Mouse (Mus musculus) yolk sac, embryonic 10.5 days (tissue): ENCODE data around the gene L1cam.
A peak's percentile ranks its signal among the peaks of the same experiment; 100 is the strongest.

ENCODE experiments used
- DNase-seq: peaks from one replicate; pipeline ENCODE4 v3.0.0-alpha.2; 2017; ENCODE audit warnings: low spot score

The L1cam gene

GRCm38 (mm10) chrX:73877014-73877413 is 18.9 kb downstream of the L1cam start:
- no peak for DNase-seq

GRCm38 (mm10) chrX:73875881-73876280 is 20.0 kb downstream of the L1cam start:
- no peak for DNase-seq

DNA sequence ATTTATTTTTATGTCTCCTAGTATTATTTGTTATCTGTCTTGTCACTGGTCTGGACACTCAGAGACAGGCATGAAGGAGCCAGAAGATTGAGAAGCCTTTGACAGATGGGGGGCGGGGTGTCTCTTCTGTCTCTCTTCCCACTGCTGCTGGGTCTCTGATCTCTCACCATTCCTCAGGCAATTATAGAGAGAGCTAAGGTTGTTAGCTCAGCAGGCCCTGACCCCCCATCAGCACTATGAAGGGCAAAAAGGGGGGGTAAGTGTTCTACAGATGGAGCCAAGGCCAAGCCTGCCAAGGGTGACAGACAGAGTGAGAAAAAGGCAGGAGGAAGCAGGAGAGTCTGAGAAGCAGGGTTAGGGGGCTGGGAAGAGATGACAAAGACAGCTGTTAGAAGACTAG is 23.9 kb downstream of the L1cam start:
- no peak for DNase-seq

GRCm38 (mm10) chrX:73871474-73871873 is 24.4 kb downstream of the L1cam start:
- no peak for DNase-seq

GRCm38 (mm10) chrX:73869334-73869733 is 26.6 kb downstream of the L1cam start:
- DNase-seq = peak; percentile 3

DNA sequence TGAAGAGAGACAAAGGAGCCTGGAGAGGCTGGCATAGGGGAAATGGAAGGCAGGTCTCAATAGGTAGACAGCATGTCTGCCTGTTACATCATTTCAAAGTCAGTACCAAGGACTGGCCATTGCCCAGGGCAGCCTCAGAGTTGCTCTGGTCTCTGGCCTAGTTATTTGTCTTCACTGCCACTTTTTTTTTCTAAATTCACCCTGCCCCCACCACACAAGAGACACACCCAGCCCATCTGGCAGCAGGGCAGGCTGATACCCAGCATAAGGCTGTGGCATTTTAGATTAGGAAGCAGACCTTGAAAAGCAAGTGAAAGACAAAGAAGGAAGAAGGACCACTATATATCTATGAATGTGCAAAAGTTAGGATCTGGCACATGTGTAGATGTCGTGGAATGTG is 28.1 kb downstream of the L1cam start:
- DNase-seq = no peak

- no peak for DNase-seq
These were observed 28.6 kb downstream of the L1cam start for GRCm38 (mm10) chrX:73867256-73867655.

DNA sequence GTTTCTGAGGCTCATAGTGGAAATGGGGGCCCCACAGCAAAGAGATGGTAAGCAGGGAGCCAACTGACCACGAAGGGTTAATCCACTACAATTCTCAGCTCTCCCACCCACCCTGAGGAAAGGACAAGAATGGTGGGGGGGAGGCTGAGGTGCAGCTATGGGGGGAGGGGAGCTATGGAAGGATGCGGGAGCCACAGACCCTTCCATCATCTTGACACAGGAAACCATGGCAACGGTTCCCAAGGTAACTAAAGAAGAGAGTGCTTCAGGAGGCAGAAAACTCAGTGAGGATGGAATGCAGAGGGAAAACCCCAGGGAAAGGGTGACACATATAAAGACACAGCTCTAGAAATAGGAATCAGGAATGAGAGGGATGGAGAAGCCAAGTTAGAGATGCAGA is 31.2 kb downstream of the L1cam start:
- no peak for DNase-seq

DNA sequence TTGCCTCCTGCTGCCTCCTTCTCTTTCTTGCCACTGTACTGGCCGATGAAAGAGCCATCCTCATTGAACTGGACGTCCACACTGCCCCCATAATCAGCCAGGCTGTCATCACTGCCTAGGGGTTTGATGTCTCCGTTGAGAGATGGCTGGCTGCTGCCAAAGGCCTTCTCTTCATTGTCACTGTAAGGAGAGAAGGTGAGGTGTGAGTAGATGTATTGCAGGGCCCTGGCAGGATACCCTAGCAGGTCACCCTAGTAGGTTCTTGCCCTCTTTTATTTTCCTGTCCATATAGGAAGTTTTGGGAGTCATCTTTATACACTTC is 40.9 kb downstream of the L1cam start:
- no peak for DNase-seq

DNA sequence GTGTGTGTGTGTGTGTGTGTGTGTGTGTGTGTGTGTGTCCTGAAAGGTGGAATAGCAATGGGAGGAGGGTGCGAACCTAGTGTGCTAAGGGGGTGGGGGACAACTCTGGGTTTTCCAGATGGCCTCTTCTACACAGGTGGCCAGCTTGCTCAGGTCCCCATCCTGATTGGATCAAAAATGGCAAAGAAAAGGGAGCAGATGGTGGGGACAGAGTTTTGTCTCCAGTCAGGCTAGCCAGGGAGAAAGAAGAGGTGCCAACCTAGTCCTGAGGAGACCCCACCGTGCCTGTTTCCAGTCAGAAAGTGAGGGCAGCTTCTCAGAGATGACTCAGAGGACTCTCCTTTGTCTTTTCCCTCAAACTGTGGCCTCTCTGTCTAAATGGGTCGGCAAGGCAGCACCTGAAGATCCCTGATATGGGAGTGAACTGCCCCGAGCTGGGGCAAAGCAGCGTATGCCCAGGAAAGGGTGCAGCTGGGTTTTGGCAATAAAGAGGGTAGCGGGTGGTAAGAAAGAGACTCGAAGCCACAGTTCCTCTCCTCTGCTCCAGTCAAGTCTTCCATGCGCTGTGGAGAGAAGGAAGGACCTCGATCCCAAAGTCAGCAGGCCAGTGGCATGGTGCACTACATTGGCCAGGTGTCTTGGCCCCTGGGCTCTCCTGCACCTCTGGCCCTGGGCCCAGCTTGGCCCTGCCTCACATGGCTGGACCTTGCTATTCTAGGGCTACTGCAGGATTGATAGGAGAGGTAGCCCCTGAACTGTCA is 41.4 kb downstream of the L1cam start:
- DNase-seq = no peak

DNA sequence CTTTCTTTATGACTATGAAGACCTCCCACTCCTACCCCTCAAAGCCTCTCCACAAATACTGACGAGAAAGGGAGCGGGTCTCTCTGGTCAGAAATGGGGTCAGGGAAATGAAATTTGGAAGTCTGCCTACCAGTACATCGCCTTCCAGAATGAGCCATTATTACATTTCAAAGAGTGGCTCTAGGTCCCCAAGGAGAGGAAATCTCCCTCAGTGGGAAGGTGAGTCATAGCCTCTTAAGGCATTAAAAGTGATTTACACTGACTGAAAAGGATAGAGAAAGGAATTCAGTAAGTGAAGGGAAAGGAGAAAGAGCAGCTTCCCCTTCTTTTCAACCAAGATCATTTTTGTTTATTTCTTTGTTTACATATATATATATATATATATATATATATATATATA is 59.2 kb downstream of the L1cam start:
- no peak for DNase-seq

GRCm38 (mm10) chrX:73835731-73836130 is 60.2 kb downstream of the L1cam start:
- DNase-seq = no peak

DNA sequence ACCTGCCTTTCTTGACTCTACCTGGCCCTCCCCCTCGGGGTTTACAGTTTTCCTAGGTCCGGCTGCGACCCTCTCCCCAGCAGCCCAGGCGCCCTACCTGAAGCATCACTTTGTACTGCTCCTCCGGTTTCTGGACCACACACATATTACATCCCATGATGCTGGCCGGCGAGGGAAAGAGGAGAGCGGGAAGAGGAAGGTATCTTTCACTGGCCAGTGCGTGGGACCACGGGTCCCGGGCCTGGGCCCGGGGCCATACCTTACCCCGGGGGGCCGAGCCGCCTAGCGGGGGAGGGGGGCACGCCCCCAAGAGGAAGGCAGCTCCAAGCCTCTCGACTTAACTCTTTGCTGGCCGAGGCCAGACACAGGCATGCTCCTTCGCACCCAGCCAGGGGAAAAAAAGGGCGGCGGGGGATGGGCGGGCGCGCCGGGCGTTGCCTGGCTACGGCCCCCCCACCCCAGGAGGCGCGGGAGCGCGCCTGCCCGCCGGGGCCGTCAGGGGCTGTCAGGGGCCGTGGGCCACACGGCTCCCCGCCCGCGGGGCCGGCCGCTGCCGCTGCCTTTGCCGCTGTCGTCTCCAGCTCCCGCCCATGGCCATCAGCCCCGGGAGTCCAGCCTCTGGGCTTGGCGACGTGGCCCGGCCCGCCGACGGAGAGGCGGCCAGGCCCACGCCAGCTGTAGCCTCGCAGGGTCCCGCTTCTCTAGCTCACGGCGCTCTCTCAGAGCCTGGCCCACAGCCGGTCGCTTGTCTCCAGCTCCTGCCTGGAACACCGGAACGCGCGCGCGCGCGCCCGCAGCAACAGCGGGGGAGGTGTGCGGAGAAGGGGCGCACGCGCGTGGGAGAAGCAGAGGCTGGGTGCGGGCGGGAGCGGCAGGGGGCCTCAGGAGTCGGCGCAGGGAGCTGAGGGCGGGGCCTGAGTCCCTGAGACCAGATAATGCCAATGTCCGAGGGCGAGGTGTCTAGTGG is 71.4 kb downstream of the L1cam start, which contains the start of gene Pdzd4:
TSS of gene Pdzd4 (minus strand) at position 785 of the 967 bp plus-strand sequence.
- peak; percentile 31 for DNase-seq

GRCm38 (mm10) chrX:73823747-73824146 is 72.2 kb downstream of the L1cam start:
- DNase-seq = no peak

GRCm38 (mm10) chrX:73816596-73817314 is 79.2 kb downstream of the L1cam start:
- no peak for DNase-seq

- no peak for DNase-seq
These were observed 80.8 kb downstream of the L1cam start for GRCm38 (mm10) chrX:73815072-73815471.

GRCm38 (mm10) chrX:73805814-73806213 is 90.1 kb downstream of the L1cam start:
- DNase-seq = no peak
